Mouse (Mus musculus): ENCODE results near the gene Mxra8. TPM values are rescaled to one million over a fixed set of nuclear protein-coding genes. Genes with fewer than 3 reads are reported as not detected.

Mxra8 gene
- total and polyA plus RNA-seq, 2 experiments from 2014 or later: 27.2 to 35.5 TPM

DNA sequence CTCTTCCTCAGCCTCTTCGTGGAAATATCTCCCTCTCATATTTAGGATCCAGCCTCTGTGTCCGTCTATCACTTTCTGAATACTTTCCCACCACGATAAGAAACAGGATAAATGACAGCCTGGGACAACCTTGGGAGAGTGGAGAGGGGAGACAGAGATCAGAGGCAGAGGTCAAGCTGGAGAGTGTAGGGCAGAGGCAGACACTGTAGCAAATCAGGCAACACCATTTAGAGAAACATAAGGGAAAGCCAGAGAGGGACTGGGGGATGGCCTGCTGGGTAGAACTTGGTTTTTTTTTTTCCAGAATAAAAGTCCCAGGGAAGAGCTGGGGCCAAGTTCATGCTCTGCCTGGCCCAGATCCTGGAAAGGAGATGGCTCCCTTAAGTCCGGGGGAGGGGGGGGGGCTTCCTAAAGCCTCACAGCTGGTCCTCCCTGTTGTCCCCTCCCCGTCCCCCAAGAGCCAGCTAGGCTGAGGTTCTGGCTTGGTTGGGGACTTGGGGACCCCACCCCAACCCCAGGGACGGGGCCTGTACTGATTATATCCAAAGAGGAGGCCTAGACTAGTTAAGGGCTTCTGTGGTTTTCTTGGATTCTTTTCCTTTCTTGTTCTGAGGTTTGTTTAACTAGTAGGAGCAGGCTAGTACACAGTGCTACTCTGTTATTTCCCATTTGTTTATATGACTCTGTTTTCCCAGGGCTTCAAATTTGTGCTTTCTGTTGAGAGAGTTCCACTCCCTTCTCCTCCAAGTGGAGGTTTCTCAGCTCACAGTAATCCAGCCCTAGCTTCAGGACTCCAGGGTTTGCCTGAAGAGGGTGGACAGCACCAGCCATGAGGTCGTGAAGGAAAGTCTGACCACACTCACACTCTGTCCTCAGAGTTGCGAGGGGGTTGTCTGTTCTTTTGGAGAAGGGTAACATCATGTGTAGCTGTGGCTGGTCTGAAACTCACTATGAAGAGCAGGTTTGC, 1.0 kb upstream of the Mxra8 start:
- Histone ChIP-seq H3K9me3 (ENCODE audit: low read length) (no peaks in the 10 kb centered on the region), H3K9ac (replicated peaks; ENCODE audit: low read length, poor library complexity, severe bottlenecking) (no peak overlapping the region), H3K36me3 (ENCODE audit: insufficient read depth, low read length) (peaks cover 7% of the 10 kb centered on the region; the same call in 1 of the 2 replicates), H3K27me3 (ENCODE audit: insufficient read depth, low read length) (peaks cover 7% of the 10 kb centered on the region), H3K4me2 (ENCODE audit: low read depth, low read length, poor library complexity, severe bottlenecking) (no peak overlapping the region), H3K27ac (ENCODE audit: low read depth, low read length) (peak overlapping the region; percentile 43; the same call in 1 of the 2 replicates), H3K4me1 (ENCODE audit: insufficient read depth, low read length) (no peaks in the 10 kb centered on the region; the same call in 1 of the 2 replicates), H3K4me3 (ENCODE audit: low read depth, low read length) (no peak overlapping the region)
- WGBS: 58% methylated on average over 8 of the region's 8 CpGs
- no peak for DNase-seq (ENCODE audit: low spot score)
- TF ChIP-seq CTCF (IDR thresholded peaks at IDR 0.05): no peak
- no peak for ATAC-seq (ENCODE audit: low FRiP score)

DNA sequence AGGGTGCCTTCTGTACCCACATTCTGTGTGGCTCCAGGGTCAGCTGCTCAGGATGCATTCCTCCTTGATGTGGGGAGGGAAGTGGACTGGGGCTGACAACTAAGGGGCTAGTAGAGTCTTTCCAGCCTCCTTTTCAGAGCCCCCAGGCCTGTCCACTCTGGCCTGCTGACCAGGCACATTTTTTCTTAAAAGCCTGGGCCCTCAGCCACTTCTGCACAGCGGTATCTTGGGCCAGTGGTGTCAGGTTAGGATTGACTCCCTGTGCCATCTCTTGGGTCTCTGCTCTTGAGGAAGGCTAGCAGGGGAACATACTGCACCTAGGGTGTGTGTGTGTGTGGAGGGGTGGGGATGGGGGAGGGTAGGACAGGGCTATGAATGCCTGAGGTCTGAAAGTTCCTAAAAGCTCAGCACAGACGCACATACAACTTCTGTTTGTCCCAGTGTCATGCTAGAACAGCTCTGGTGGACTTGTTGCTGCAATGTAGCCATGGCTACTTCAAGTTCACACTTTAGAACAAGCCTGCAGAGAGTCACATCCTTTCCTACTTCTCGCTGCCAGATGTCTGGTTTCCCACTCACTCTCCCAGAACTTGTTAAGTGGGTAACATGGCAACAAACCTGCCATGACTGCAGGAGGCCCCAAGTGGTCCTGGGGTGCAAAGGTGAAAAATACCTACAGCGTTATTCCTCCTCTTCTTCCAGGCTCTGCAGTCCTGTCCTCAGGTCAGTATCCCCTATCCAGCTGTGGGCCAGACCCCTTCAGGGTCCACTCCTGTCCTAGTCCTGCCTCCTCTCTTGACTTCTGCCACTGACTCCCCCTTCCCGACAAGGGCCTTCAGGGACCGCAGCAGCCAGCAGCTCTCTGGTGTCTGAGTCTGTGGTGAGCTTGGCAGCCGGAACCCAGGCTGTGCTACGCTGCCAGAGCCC, 859 bp downstream of the Mxra8 start:
- H3K9ac ChIP-seq (replicated peaks; ENCODE audit: low read length, poor library complexity, severe bottlenecking): no peak overlapping the region
- no peak for DNase-seq (ENCODE audit: low spot score)
- H3K4me2 ChIP-seq (ENCODE audit: low read depth, low read length, poor library complexity, severe bottlenecking): peak overlapping the region; percentile 53
- peaks cover under 1% of the 10 kb centered on the region; the same call in 1 of the 2 replicates for H3K36me3 ChIP-seq (ENCODE audit: insufficient read depth, low read length)
- 14% methylated on average over 8 of the region's 8 CpGs for WGBS
- no peaks in the 10 kb centered on the region for H3K9me3 ChIP-seq (ENCODE audit: low read length)
- H3K27ac ChIP-seq (ENCODE audit: low read depth, low read length): 0 out of 2 replicates have a peak overlapping the region, but pooled peaks have one; percentile 18
- peak; percentile 6; the same call in 1 of the 2 replicates for ATAC-seq (ENCODE audit: low FRiP score)
- no peaks in the 10 kb centered on the region; the same call in 1 of the 2 replicates for H3K4me1 ChIP-seq (ENCODE audit: insufficient read depth, low read length)
- H3K27me3 ChIP-seq (ENCODE audit: insufficient read depth, low read length): peaks cover 7% of the 10 kb centered on the region
- TF ChIP-seq CTCF (IDR thresholded peaks at IDR 0.05): no peak
- peak overlapping the region; percentile 30 for H3K4me3 ChIP-seq (ENCODE audit: low read depth, low read length)

DNA sequence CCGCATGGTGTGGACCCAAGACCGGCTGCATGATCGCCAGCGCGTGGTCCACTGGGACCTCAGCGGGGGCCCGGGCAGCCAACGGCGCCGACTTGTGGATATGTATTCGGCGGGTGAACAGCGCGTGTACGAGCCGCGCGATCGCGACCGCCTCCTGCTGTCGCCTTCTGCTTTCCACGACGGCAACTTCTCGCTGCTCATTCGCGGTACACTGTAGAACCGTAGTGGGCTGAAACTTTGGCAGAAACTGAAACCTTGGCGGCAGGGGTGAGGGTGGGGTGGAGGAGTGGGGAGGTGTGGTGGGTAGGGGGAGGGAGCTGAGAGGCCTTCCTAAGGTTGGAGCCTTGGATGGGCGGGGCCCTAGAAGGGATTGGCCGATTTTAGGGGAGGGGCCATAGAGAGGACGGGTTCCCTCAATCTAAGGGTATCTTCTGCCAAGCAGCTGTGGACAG, 1.5 kb downstream of the Mxra8 start:
- H3K4me2 ChIP-seq (ENCODE audit: low read depth, low read length, poor library complexity, severe bottlenecking): peak overlapping the region; percentile 53
- no peak overlapping the region for H3K27ac ChIP-seq (ENCODE audit: low read depth, low read length)
- H3K9ac ChIP-seq (replicated peaks; ENCODE audit: low read length, poor library complexity, severe bottlenecking): no peak overlapping the region
- DNase-seq (ENCODE audit: low spot score) (peak; percentile 40), ATAC-seq (ENCODE audit: low FRiP score) (peak; percentile 53)
- under 1% methylated on average over 32 of the region's 32 CpGs for WGBS
- H3K9me3 ChIP-seq (ENCODE audit: low read length): no peaks in the 10 kb centered on the region
- peaks cover 7% of the 10 kb centered on the region for H3K27me3 ChIP-seq (ENCODE audit: insufficient read depth, low read length)
- H3K4me3 ChIP-seq (ENCODE audit: low read depth, low read length): peak overlapping the region; percentile 30
- no peaks in the 10 kb centered on the region for H3K36me3 ChIP-seq (ENCODE audit: insufficient read depth, low read length)
- TF ChIP-seq CTCF (IDR thresholded peaks at IDR 0.05): peak; percentile 46
- no peaks in the 10 kb centered on the region; the same call in 1 of the 2 replicates for H3K4me1 ChIP-seq (ENCODE audit: insufficient read depth, low read length)

DNA sequence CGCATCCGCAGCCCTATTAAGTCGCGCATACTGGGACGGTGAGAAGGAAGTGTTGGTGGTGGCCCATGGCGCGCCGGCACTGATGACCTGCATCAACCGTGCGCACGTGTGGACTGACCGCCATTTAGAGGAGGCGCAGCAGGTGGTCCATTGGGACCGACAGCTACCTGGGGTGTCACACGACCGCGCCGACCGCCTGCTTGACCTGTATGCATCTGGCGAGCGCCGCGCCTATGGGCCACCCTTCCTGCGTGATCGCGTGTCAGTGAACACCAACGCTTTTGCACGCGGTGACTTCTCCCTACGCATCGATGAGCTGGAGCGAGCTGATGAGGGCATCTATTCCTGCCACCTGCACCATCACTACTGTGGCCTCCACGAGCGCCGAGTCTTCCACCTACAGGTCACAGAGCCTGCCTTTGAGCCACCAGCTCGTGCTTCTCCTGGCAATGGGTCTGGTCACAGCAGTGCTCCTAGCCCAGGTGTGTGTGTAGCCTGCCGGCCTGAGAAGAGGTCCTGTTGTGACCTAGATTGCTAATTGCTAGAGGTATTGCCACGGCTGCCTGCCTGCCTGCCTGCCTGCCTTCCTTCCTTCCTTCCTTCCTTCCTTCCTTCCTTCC, 2.3 kb downstream of the Mxra8 start:
- ATAC-seq (ENCODE audit: low FRiP score): no peak

DNA sequence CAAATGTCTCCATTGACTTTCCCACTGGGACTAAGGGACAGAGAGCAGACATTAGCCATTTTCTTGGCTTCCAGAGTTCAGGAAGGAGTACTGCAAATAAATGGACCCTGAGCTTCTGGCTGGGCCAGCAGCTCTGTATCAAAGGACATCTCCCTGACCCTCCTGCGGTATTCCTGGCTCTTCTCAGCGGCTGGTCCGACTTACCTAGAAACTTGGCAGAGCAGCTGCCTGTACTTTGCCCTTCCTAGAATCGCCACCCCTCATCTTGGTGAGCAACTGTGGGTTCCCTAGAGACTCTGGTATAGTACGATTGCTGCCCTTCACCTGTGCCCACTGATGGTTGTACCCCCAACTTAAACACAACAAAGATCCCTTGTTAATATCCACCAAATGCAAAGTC, 3.8 kb downstream of the Mxra8 start:
- ATAC-seq (ENCODE audit: low FRiP score) (no peak), DNase-seq (ENCODE audit: low spot score) (no peak)
- H3K27ac ChIP-seq (ENCODE audit: low read depth, low read length): no peak overlapping the region
- no peak for TF ChIP-seq CTCF (IDR thresholded peaks at IDR 0.05)
- H3K4me2 ChIP-seq (ENCODE audit: low read depth, low read length, poor library complexity, severe bottlenecking): no peak overlapping the region
- H3K4me3 ChIP-seq (ENCODE audit: low read depth, low read length): no peak overlapping the region
- no peaks in the 10 kb centered on the region for H3K9me3 ChIP-seq (ENCODE audit: low read length)
- WGBS: 92% methylated on average over 5 of the region's 5 CpGs
- no peak overlapping the region for H3K9ac ChIP-seq (replicated peaks; ENCODE audit: low read length, poor library complexity, severe bottlenecking)
- peaks cover 7% of the 10 kb centered on the region for H3K27me3 ChIP-seq (ENCODE audit: insufficient read depth, low read length)
- H3K36me3 ChIP-seq (ENCODE audit: insufficient read depth, low read length): no peaks in the 10 kb centered on the region
- H3K4me1 ChIP-seq (ENCODE audit: insufficient read depth, low read length): peaks cover 1% of the 10 kb centered on the region

More for the DNA sequence above, 2.3 kb downstream of the Mxra8 start:
- Histone ChIP-seq H3K4me2 (ENCODE audit: low read depth, low read length, poor library complexity, severe bottlenecking) (peak overlapping the region; percentile 53; the same call in 1 of the 2 replicates), H3K4me3 (ENCODE audit: low read depth, low read length) (no peak overlapping the region), H3K36me3 (ENCODE audit: insufficient read depth, low read length) (no peaks in the 10 kb centered on the region), H3K4me1 (ENCODE audit: insufficient read depth, low read length) (no peaks in the 10 kb centered on the region; the same call in 1 of the 2 replicates), H3K27ac (ENCODE audit: low read depth, low read length) (no peak overlapping the region), H3K9ac (replicated peaks; ENCODE audit: low read length, poor library complexity, severe bottlenecking) (no peak overlapping the region), H3K9me3 (ENCODE audit: low read length) (no peaks in the 10 kb centered on the region), H3K27me3 (ENCODE audit: insufficient read depth, low read length) (peaks cover 7% of the 10 kb centered on the region)
- DNase-seq (ENCODE audit: low spot score): no peak
- TF ChIP-seq CTCF (IDR thresholded peaks at IDR 0.05): no peak
- 42% methylated on average over 38 of the region's 38 CpGs for WGBS

Measured in midbrain, postnatal 0 days (tissue).